Mouse (Mus musculus) forelimb bud, embryonic 11.5 days (tissue): ENCODE data around the gene Coro1b.
"Not testable (repeated sequence)": the region's sequence is repeated elsewhere in the genome, so short reads cannot be mapped to it uniquely, and the experiment has no call there.

Source experiments
- DNase-seq: peaks from one replicate; pipeline ENCODE4 v3.0.0-alpha.2; 2012; ENCODE audit warnings: low read depth, low spot score

Gene Coro1b

DNA sequence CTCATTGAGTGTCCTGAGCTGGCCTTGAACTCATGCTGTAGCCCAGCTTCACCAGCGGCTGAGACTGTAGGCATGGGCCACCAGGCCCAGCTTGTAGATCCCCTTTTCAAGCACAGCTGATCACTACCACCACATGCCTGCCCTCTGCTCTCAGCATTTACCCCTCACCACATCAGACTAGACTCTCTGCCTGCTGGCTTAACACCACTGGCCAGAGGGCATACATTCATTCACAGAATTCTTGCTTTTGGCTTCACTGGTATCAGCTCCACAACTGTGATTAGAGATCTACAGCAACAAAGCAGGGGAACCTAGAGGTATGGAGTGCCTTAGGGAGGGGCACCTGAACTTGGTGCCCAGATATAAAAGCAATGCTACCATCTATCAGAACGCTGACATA is 27.9 kb upstream of the Coro1b start:
- DNase-seq = no peak

DNA sequence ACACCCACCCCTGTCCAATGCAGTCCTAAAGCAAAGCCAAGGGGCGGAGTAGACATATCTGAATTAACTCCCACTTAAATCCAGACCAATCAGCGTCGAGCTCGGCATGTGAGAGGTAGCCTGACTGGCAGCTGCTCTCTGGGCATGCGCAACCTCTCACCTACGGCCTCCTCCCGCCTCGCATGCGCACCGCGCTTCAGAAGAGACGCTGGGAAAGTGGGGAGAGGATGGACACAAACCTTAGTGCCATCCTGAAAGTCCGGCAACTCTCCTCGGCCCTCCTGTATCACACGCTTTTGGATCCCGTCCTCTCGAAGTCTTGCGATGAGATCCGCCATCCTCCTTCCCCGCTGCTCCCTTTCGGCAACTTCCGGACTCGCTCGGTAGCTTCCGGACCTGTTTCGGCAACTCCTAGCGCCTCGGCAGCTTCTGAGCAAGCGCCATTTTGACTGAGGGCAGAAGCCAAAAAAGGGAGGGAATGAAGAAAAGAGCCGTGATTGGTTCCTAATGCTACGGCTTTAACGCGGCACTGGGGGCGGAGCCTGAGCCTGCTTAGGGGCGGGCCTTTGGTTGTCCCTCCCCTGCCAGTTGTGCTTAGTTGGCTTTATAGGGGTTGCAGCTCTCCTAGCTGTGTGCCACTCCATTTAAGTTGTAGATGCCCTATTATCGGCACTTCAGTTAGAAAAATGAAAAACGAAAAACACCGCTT is 27.2 kb upstream of the Coro1b start:
- peak; percentile 98 for DNase-seq

DNA sequence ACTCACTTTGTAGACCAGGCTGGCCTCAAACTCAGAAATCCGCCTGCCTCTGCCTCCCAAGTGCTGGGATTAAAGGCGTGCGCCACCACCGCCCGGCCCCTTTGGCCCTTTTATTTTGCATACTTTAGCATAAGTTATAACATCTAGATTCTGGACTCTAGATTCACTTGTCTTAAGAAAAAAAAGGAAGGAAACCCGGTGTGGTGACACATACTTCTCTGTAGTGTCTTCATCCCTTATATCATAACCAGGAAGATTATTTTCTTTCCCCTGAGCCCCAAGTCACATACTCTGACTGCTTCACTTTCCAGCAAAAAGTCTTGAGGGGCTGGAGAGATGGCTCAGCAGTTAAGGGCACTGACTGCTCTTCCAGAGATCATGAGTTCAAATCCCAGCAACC is 26.5 kb upstream of the Coro1b start:
- not testable (repeated sequence) for DNase-seq

DNA sequence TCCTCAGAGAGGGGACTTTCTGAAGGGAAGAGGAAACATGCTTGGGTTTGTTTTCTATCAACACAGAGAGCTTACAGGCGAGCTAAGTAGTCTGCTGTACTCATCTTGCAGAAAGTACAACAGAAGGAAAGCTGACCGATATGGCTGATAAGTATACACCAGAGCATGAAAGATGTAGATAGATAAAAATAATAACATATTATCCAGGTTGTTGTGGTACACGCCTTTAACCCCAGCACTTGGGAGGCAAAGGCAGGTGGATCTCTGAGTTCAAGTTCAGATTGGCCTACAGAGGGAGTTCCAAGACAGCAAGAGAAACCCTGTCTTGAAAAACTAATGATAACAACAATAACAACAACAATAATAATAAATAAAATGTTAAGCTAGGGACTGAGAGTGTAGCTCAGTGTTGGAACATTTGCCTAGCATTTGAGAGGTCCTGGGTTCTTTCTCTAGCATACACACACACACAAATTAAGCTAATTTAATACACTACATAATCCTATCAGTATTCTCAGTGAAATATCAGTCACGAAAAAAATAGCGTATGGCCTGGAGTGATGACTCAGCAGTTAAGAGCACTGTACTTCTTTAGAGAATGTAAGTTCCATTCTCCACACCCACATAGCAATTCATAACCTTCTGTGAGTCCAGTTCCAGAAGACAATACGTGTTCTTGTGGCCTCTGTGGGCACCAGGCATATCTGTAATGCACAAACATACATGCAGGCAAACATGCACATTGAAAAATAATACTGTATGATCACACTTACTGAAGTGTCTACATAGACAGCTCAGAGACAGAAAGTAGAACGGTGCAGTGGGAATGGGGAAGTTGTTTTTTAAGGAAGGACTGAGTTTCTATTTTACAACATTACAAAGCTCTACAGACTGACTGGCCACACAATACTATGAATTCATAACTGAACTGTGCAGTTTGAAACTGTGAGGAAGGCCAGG is 25.7 kb upstream of the Coro1b start:
- no peak for DNase-seq

DNA sequence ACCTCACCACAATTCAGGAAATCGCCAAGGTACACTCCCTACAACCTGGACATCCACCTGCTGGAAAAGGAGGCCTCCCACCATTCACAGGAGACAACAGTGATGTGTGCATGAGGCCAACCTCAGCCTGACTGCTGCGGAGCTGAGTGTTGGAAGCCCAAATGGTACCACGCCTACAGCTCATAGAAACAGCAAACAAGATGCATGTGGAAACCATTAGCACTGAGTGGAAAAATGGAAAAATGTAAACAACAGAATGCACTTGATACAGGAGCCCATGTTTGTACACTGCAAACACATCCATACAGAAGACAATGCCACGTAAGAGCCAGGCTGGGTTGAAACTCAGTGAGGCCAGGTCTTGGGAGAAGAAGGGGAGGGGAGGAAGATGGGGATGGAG is 24.0 kb upstream of the Coro1b start:
- no peak for DNase-seq

DNA sequence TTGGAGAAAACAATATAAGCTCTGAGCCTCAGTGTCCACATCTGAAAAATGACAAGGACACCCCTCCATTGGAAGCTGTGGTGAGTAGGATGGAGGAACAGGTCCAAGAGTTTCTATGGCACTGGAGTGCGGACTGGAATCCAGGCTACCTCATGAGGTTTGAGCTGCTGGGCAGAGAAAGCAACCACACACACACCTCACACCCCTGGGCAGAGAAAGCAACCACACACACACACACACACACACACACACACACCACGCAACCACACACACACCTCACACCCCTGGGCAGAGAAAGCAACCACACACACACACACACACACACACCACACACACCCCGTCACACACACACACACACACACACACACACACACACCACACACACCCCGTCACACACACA is 23.2 kb upstream of the Coro1b start:
- not testable (repeated sequence) for DNase-seq

DNA sequence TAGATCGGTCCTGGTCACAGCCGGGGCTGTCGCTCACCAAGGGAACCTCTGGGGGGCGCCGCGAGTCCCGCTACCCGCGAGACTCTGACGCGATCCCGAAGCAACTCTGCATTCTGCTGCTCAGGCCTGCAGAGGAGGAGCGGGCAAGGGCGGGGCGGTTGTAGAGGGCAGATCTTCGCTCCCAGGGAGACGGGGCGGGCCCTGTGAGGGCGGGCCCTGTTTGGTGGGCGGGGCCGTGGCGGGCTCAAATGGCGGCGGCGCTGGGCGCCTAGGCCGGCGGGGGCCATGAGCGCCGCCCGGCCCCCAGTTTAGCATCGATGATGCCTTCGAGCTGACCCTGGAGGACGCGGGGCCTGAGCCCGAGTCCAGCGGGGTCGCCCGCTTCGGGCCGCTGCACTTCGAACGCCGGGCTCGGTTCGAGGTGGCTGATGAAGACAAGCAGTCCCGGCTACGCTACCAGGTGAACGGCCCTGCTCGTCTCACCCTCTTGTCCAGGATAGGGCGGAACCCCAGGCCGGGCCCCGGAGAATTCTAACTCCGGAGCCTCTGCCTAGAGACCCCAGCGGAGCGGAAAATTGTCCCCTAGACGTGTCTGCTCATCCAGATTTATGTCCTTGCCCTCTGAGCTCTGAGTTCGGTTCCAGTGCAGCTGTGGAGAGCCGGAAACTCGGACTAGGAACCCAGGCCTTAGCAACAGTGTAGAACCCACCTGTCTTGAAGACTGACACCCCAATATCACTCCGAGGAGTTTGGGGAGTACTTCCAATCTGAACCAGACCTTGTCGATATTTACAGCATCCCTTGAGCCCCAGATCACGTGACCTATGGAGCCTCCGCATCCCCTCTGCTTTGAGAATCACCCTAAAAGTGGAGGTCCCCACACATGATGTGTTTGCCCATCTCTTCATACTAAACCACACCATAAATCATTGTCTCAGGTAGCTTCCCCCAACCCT is 22.4 kb upstream of the Coro1b start, which contains the start of gene Aip:
Gene Aip (minus strand): TSS at position 118 of the 956 bp plus-strand sequence.
- peak; percentile 97 for DNase-seq

DNA sequence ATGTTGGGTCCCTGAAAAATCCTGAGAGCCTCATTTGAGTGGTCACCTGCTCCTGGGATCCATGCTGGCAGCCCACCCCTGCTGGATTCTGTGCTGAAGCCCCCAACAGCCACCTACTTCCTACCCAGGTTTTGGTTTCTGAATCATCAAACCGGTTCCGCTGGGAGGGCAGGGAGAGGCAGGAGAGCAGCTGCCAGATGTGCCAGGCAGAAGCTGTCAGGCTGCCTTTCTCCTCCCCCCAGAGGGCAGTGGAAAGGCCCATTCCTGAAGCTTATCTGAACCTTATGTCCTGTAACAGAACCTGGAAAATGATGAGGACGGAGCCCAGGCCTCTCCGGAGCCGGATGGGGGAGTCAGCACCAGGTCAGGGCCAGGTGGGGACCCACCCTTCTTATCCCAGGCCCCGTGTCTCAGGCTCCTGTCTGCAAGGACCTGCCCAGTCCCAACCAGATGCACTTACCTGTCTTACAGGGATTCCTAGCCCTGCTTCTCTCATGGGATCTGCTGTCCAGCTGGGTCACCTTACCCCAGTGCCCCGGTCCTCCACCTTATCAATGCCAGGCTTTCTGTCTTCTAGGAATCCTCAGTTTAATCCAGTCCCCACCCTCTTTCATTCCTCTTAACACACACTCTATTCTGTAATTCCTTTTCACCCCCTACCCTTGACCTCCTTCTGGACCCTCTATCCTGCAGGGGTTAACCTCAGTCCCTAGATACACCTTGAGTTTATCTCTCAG is 21.5 kb upstream of the Coro1b start:
- no peak for DNase-seq

DNA sequence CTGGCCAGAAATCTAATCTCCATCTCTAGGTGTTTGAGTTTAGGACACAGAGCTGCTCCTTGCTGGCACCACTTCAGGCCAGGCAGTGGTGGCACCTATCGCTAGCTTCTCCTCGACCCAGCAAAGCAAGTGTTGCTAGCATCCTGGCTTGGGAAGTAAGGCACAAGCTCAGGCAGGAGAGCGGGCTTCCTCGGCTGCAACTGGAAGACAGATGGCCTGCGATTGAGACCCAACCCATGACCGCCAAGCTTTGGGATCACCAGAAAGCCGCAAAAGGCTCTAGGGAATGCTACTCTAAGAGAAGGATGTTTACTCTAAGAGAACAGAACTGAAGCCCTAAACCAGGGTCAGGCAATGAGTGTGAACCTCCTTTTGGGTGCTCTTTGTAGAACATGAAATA is 19.0 kb upstream of the Coro1b start:
- no peak for DNase-seq

DNA sequence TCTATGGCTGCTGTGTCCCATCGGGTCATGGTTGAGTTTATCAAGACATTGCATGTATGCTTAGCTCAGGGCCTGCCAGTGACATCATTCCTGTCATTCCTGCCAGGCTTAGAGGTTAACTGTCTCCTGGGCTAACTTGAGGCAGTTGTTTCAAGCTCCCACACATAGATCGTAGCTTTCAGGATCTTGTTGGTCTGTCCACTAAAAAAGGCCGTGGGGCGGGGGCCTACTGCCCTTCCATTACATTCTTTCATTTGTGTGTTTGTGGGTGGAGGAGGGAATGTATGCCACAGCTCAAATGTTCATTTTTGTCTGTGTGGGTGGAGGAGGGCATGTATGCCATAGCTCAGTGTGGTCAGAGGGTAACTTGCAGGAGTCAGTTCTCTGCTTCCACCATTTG is 18.3 kb upstream of the Coro1b start:
- DNase-seq = no peak

DNA sequence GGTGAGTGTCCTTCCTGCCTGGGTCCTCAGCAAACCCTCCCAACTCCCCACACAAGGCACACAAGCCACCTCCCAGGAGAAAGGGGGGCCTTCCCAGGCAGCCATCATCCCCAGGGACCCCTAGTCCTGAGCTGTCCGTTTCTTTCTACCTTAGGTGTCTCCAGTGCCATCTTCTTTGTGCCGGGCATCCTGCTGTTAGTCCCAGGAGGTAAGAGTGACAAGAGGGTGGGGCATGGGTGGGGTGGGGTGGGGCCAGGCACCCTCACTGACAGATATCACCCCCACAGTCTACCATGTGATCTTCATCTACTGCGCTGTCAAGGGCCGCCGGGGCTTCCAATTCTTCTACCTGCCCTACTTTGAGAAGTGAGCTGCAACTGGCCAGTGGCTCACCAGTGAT is 17.3 kb upstream of the Coro1b start:
- no peak for DNase-seq

DNA sequence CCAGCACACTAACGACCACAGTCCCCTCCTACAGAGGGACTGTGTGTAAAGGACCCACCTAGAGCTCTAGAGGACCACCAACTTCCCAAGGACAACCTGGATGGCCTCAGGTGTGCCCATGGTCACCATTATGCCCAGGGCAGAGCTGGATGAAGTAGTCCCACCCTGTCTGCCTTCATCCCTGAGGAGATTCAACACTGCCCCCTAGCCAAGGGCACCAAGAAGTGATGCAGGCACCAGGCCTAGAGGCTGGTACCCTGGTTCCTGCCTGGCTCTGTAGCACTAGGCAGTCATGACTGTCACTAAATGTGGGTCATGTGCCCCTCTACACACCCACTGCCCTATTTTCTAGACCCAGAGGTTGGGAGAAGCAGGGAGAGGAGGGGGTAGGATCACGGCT is 16.7 kb upstream of the Coro1b start:
- DNase-seq = no peak

DNA sequence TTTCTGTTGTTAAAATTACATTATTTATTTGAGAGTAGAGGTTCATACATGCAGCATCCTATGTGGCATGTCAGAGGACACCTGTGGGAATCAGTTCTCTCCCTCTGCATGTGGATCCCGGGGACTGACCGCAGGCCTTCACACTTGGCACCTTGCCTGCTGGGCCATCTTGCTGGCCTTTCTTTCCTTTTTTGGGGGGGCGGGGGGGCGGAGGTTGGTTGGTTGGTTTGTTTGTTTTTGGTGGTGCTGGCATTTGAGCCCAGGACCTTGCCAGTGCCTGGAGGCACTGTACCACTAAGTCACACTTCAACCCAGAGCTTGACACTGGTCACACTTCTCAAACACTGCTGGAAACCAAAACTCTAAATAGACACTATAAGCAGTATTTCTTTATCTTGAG is 14.1 kb upstream of the Coro1b start:
- no peak for DNase-seq

DNA sequence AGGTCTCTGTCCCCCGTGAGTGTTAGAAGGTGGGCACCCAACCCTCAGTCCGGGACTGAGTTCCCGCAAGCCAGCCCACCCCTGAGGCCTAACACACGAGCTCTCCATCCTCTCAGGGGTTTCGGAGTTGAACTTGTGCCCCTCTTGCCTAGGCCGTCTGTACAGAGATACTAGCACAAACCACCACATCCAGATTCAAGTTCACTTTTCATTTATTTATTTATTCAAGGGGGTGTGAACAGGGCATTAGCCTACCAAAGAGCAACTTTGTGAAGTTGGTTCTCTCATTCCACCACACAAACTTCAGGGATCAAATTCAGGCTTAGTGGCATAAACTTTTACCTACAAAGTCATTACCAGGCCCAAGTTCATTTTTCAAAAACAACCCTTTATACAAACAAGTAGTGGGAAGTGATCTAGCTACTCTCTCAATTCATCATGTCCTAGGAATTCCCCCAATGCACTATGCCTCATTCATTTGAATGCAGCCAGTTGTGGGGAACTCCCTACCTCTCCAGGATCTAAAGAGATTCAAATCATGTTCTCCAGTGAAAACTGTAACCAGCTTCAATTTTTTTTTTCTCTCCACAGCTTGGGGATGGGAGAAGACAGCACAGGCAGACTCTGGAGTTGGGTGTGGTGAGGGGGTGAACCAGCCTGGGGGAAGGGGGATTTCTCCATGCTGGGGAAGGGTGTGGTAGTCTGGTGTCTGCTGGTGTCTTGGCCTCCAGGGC is 13.0 kb upstream of the Coro1b start:
- DNase-seq = not testable (repeated sequence)

DNA sequence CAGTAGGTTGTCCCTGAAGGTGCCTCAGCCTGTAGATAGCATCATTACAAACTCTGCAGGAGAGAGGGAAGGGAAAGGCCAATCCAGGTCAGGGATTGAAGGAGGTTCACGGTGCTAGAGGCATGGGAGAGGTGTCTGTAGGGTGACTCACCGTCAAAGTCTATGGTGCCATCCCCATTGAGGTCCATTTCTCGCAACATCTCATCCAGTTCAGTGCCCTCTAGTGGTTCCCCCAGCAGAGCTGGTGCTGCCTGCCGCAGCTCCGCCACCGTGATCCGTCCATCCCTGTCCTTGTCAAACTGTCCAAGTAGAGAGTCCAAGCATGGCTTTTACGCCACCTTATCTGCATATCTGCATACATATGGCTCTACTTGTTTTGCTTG is 12.5 kb upstream of the Coro1b start:
- not testable (repeated sequence) for DNase-seq

DNA sequence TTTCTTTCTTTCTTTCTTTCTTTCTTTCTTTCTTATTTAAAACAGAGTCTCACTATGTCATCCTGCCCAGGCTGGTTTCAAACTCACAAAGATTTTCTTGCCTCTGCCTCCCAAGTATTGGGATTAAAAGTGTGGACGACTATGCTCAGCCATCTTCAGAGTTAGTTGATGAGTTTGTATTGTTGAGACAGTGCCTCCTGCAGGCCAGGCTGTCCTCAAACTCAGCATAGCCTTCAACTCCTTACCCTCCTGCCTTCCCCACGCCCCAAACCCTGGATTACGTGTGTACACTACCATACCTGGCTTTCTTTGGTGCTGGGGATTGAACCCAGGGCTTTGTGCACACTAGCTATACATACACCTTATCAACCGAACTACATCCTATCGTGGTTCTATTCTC is 12.0 kb upstream of the Coro1b start:
- no peak for DNase-seq

DNA sequence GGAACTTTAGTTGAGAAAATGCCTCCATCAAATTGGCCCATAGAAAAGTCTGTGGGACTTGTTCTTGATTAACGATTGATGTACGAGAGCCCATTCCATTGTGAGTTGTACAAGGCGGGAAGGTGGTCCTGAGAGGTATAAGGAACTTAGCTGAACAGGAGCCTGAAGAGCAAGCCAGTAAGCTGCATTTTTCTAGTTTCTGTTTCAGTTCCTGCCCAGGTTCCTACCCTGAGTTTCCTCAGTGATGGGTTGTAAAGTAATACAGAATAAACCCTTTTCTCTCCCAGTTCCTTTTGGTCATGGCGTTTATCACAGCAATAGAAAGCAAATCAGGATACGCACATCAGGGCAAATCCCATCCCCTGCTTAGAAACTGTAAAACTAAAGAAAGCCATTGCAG is 10.5 kb upstream of the Coro1b start:
- no peak for DNase-seq

DNA sequence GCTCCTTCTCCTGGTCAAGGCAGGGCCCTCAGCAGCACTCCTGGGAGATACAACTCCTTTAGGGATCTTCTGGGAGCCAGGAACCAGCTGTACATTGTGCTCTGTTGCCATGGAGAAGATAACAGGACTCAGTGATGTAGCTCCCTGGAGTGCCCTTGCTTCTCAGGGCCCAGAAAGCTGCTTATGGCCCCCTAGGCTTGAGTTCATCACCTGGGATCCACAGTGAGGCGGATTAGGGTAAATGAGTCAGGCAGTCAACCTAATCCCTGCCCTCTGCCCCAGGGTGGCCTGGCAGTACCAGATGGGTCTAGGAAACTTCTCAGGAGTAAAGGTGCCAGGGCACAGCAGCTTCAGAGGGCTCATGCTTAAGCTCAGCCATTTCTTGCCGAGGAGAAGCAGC is 9.0 kb upstream of the Coro1b start, which contains the start of gene Gpr152:
Gene Gpr152 (plus strand): TSS at position 342 of the 400 bp plus-strand sequence.
- no peak for DNase-seq

DNA sequence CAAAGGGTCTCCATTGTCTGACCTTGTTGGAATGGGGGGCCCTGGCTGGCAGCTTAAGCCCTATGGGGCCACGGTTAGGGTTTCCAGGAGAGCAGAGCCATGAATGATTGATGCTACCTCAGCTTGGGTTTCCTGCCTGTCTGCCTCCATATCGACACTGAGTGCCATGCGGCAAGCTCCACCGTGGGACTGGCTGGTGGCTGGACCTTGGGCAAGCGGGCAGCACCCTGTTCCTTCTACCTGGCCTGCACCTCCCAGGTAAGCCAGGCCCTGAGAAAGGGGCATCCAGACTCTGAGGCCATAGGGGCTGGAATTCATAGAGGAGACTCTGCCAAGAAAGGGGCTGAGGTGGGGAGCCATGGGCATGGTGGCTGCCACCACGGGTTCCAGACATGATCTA is 8.3 kb upstream of the Coro1b start:
- no peak for DNase-seq
